Mouse (Mus musculus) E14TG2a.4 (cell line): ENCODE measurements at regions not wholly inside any gene's neighbourhood (a gene's known extent, or its start where the extent isn't known, plus 50 kb on each side); places are given as distances from the start of the nearest gene placed in this dataset.

Experiments
- H3K27me3 ChIP-seq: 2 replicates; pipeline ENCODE4 v1.6.1; 2014; ENCODE audit warnings: low read length, control low read depth; ENCODE audit not compliant: insufficient read depth
- H3K36me3 ChIP-seq: 2 replicates; pipeline ENCODE4 v1.6.1; 2014; ENCODE audit warnings: low read length, control low read depth; ENCODE audit not compliant: insufficient read depth
- H3K4me1 ChIP-seq: replicated peaks from 2 replicates; pipeline ENCODE4 v1.6.1; 2014; ENCODE audit warnings: low read depth, low read length, control low read depth
- H3K4me3 ChIP-seq: replicated peaks from 2 replicates; pipeline ENCODE4 v1.5.1; 2014; ENCODE audit warnings: mild to moderate bottlenecking, low read length
- H3K9me3 ChIP-seq: 2 replicates; pipeline ENCODE4 v1.6.1; 2014; ENCODE audit warnings: low read length, control low read depth
- CTCF ChIP-seq: conservative IDR thresholded peaks from 2 replicates; pipeline ENCODE4 v1.5.1; 2014; ENCODE audit warnings: low read length
- NANOG ChIP-seq: IDR thresholded peaks from 2 replicates; pipeline ENCODE4 v1.6.1; 2014; ENCODE audit warnings: borderline replicate concordance, low read length, mixed read lengths
- POU5F1 ChIP-seq: IDR thresholded peaks from 2 replicates; pipeline ENCODE4 v1.6.1; 2014; ENCODE audit warnings: low read length, borderline replicate concordance

DNA sequence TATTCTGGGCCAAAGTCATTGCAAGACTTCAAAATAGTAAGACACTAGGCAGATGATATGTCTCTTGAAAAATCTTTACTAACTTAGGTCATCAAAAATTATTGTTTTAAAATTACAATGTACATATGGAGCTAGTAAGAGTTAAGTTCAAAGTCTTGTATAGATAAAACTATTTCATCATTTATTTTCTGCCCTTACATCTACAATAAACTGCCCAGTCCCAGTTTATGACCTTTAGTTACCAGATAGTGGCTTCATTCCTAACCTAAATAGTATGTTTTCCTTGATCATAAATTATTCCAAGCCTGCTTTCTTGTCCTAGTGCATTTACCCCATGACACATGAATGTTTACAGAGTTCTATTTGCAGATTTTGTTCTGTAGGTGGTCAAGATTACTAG is 72.9 kb downstream of the Manea start:
- Histone ChIP-seq H3K9me3 (no peaks in the 10 kb centered on the region), H3K36me3 (no peaks in the 10 kb centered on the region), H3K27me3 (no peaks in the 10 kb centered on the region), H3K4me1 (no peaks in the 10 kb centered on the region), H3K4me3 (no peak overlapping the region)
- TF ChIP-seq POU5F1 = no peak
- no peak for TF ChIP-seq CTCF
- TF ChIP-seq NANOG = no peak

DNA sequence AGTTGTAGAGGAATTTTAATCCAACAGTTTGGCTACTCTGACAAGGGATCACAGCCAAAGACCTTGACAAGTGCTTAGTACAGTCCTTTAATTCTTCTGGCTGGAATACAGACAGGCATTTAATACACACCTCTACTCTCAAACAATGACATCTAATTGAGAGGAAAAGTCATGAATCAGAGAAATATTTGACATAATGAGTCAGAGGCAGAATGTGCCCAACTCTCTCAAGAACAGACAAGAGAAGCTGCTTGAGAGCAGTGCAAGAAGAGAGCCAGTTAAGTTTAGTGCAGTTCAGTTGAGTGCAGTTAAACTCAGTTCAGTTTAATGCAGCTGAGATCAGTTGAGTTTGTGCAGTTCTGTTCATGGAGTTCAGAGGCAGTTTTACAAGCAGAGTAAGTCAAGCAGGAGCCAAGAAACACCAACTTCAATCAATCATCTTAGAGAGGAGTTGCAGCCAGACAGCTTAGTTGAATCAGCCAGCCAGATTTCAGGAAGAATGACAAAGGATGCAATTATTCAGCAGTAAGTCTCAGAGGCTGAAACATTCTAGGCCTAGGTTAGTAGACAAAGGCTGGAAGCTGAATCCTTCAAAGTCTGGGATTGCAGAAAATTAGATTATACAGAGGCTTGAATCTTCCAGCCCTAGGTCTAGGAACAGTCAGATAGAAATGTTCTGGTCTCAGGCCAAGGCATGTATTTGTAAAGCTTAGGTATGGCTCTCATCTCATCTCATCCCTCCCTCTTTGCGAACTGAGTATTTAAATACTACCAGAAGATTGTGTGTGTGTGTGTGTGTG is 87.3 kb downstream of the Manea start:
- no peaks in the 10 kb centered on the region for H3K4me1 ChIP-seq
- TF ChIP-seq CTCF = no peak
- H3K9me3 ChIP-seq = no peaks in the 10 kb centered on the region
- H3K4me3 ChIP-seq = no peak overlapping the region
- no peaks in the 10 kb centered on the region for H3K36me3 ChIP-seq
- no peaks in the 10 kb centered on the region for H3K27me3 ChIP-seq

DNA sequence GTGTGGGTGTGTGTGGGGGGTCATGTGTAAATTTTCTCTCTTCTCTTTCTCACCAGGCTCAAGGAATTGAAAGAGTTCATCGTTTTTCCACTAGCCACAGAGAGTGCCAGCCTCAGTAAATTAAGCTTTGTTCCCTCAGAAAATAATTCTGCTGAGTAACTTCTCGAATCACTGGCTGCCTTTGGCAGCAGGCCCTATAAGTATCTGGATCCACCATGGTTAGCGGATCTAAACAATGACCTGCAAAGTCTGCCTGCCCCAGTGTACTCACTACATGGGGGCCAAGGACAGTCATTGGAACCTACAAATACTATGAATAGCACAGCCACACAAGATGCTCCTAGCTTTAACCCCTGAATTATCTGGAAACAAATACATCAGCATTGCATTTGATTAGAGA is 90.8 kb downstream of the Manea start:
- TF ChIP-seq POU5F1 = no peak
- TF ChIP-seq CTCF = no peak
- no peak for TF ChIP-seq NANOG
- no peaks in the 10 kb centered on the region for H3K9me3 ChIP-seq
- no peak overlapping the region for H3K4me3 ChIP-seq
- no peaks in the 10 kb centered on the region for H3K36me3 ChIP-seq
- H3K4me1 ChIP-seq = no peaks in the 10 kb centered on the region
- H3K27me3 ChIP-seq = no peaks in the 10 kb centered on the region

DNA sequence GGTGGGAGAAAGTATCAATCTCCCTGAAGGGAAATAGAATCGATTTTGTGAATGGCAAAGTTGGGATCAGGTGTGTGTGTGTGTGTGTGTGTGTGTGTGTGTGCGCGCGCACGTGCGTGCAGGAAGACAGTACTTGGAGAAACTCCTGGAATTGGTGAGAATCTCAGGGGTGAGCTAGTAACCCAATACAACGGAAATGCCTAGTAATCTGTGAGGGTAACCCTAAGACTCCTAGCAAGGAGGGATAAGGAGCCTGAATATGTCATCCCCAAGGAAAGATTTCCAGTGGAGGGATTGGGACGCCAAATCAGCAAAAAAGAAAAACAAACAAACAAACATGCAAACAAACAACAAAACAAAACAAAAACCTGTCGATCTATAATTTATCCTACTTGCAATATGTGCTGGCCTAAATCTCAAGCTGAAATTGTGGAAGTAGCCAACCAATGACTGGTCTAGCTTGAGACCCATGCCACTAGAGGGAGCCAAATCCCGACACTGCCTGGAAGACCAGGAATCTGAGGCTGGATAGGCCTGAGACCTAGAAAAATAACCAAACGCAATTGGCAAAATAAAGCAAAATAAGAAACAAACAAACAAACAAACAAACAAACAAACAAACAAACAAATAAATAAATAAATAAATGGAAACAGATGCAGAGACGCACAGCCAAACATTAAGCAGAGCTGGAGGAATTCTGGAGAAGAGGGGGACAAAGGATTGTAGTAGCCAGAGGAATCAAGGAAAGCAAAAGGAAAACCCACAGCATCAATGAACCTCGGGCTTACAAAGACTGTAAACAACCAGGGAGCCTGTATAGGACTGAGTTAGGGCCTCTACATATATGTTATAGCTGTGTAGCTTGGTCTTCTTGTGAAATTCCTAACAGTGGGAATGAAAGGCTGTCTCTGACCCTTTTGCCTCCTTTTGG is 98.5 kb downstream of the Manea start:
- H3K4me1 ChIP-seq = no peaks in the 10 kb centered on the region
- H3K36me3 ChIP-seq = no peaks in the 10 kb centered on the region
- H3K4me3 ChIP-seq = no peak overlapping the region
- no peaks in the 10 kb centered on the region for H3K27me3 ChIP-seq
- H3K9me3 ChIP-seq = no peaks in the 10 kb centered on the region
- TF ChIP-seq CTCF = peak; percentile 85
- no peak for TF ChIP-seq NANOG
- no peak for TF ChIP-seq POU5F1

DNA sequence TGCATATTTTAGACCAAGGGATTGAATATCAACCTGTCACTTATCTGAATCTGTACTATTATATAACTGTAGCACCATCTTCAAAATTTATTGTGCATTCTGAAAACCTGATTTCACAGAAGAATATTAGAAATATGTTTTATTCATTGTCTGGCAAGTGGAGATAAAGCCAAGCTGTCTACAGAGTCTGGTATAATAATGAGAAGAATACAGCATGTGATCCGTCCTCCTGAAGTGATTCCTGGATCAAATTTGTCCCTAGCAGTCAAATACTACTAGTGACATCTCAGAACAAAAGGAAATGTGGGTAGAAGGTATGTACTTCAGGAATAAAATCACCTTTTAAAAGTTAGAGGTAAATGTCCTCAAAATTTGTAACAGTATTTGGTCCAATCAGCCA is 123.4 kb downstream of the Manea start:
- no peak overlapping the region for H3K4me3 ChIP-seq
- no peaks in the 10 kb centered on the region for H3K36me3 ChIP-seq
- H3K4me1 ChIP-seq = no peaks in the 10 kb centered on the region
- no peaks in the 10 kb centered on the region for H3K9me3 ChIP-seq
- H3K27me3 ChIP-seq = no peaks in the 10 kb centered on the region
- TF ChIP-seq NANOG (no peak), POU5F1 (no peak), CTCF (no peak)
